Mouse (Mus musculus) midbrain, embryonic 14.5 days (tissue): ENCODE results near the gene Map3k13. TPM values are rescaled to one million over a fixed set of nuclear protein-coding genes. Genes with fewer than 3 reads are reported as not detected.

Source experiments
- ATAC-seq: fragments of 200-750 bp; cut with Nextera tagmentation; 2 replicates; pipeline ENCODE4 v1.8.0; 2017; ENCODE audit warnings: moderate number of reproducible peaks, moderate library complexity; ENCODE audit not compliant: low FRiP score, low TSS enrichment
- DNase-seq: peaks from one replicate; pipeline ENCODE4 v3.0.0-alpha.2; 2015
- H3K27ac ChIP-seq: fragments of 300-500 bp; sonication (generic); replicated peaks from 2 replicates; pipeline ENCODE4 v1.5.1; 2014; ENCODE audit warnings: mild to moderate bottlenecking, low read depth, low read length, moderate library complexity
- H3K27me3 ChIP-seq: fragments of 300-500 bp; sonication (generic); 2 replicates; pipeline ENCODE4 v1.6.1; 2014; ENCODE audit warnings: low read length, control low read depth, mixed read lengths; ENCODE audit not compliant: control insufficient read depth, insufficient read depth
- H3K36me3 ChIP-seq: fragments of 300-500 bp; sonication (generic); 2 replicates; pipeline ENCODE4 v1.6.1; 2014; ENCODE audit warnings: low read length, control low read depth; ENCODE audit not compliant: control insufficient read depth, insufficient read depth
- H3K4me1 ChIP-seq: fragments of 300-500 bp; sonication (generic); 2 replicates; pipeline ENCODE4 v1.6.1; 2014; ENCODE audit warnings: mild to moderate bottlenecking, antibody characterized with exemption, low read length, control low read depth; ENCODE audit not compliant: control insufficient read depth, insufficient read depth
- H3K4me2 ChIP-seq: fragments of 300-500 bp; sonication (generic); 2 replicates; pipeline ENCODE4 v1.6.1; 2014; ENCODE audit warnings: mild to moderate bottlenecking, low read length, moderate library complexity
- H3K4me3 ChIP-seq: fragments of 300-500 bp; sonication (generic); replicated peaks from 2 replicates; pipeline ENCODE4 v1.5.1; 2014; ENCODE audit warnings: low read depth, low read length
- H3K9ac ChIP-seq: fragments of 300-500 bp; sonication (generic); replicated peaks from 2 replicates; pipeline ENCODE4 v1.6.1; 2014; ENCODE audit warnings: mild to moderate bottlenecking, low read length, moderate library complexity
- H3K9me3 ChIP-seq: fragments of 300-500 bp; sonication (generic); 2 replicates; pipeline ENCODE4 v1.6.1; 2016; ENCODE audit warnings: low read length, control low read depth, mixed read lengths; ENCODE audit not compliant: control insufficient read depth
- WGBS: fragments of 180-500 bp; shearing (Covaris S2); extraction: QIAGEN DNeasy Blood & Tissue Kit; methylation state at CpG from one replicate; pipeline ENCODE4 v1.1.7; 2014; 5-methylcytosine and 5-hydroxymethylcytosine counted together
- polyA plus RNA-seq: library from polyadenylated mRNA; unstranded; fragments of >200 nt; fragmentation: Nextera tagmentation; extraction: Ambion mirVana; gene quantifications from 2 replicates; pipeline ENCODE4 v1.2.1, GENCODE M21; 2014

Map3k13 gene
- 6.6 and 9.3 TPM in 2 replicates for polyA plus RNA-seq

DNA sequence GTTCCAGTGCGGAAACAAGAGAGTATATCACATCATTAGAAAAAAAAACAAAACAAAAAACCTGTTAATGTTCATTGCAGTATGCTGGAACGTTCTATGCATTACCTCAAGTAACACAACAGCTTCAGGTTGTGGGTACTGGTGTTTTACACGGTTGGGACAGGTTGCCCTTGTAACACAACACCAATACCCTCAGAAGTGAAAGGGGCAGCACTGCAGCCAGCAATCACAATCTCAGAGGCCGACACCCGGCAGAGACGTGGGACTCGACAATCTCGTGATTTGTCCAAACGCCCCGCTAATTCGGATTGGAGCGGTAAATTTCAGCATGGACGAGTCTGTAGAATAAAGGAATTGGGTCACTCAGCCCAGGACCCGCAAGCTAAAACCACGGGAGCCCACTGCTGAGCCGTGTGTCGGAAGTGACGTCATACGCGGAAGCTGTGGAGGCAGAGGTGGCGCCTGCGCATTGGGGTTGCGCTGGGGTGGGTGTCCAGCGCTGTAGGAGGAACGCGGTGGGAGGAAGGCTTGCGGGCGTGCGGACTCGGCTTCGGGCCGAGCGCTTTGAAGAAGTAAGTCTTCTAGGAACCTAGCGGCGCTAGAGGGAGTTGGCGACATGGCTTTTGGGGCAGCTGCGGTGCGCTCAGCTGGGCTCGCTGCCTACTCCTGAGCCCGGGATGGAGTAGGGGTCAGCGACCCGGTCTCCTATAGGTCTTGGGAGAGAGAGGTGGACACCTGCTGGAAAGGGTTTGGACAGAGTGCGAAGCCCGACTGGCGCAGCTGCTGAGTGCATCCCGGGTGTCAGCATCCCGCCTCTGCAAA lies at the start of gene Map3k13:
Gene Map3k13 (plus strand): TSS at position 472 of the 822 bp plus-strand sequence.
- peak; percentile 98 for ATAC-seq
- 2% methylated on average over 47 of the region's 47 CpGs for WGBS
- peak within 1 kb of the TSS; percentile 87 for H3K4me3 ChIP-seq
- peak within 1 kb of the TSS; percentile 77 for H3K4me2 ChIP-seq
- peak within 1 kb of the TSS; percentile 88 for H3K27ac ChIP-seq
- H3K4me1 ChIP-seq: peaks cover 9% of the 10 kb centered on the region
- DNase-seq: peak; percentile 99
- H3K9ac ChIP-seq: peak within 1 kb of the TSS; percentile 78
- H3K9me3 ChIP-seq: no peaks in the 10 kb centered on the region
- H3K36me3 ChIP-seq: peaks cover under 1% of the 10 kb centered on the region
- no peaks in the 10 kb centered on the region for H3K27me3 ChIP-seq

DNA sequence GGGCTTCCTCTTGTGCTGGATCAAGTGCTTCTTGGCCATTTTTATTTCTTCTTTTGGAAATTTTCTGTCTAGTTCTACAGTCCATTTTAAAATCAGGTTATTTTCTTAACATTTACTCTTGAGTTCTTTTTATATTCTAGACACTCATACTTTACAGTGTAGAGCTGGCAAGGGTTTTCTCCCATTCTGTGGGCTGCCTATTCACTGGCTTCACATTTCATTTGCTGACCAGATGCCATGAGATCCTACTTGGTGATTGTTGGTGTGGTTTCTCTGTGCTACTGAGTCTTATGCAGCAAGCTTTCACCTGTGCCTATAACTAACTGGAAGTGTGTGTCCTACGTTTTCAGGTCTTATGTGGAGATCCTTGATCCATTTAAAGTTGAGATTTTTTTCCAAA lies 35.7 kb upstream of the Map3k13 start:
- H3K9ac ChIP-seq: no peak overlapping the region
- H3K4me1 ChIP-seq: no peaks in the 10 kb centered on the region
- H3K36me3 ChIP-seq: no peaks in the 10 kb centered on the region
- H3K9me3 ChIP-seq: no peaks in the 10 kb centered on the region
- no peak for ATAC-seq
- 92% methylated on average over 1 of the region's 1 CpGs for WGBS
- DNase-seq: no peak
- H3K4me2 ChIP-seq: no peak overlapping the region
- H3K27ac ChIP-seq: no peak overlapping the region
- H3K27me3 ChIP-seq: no peaks in the 10 kb centered on the region
- H3K4me3 ChIP-seq: no peak overlapping the region

DNA sequence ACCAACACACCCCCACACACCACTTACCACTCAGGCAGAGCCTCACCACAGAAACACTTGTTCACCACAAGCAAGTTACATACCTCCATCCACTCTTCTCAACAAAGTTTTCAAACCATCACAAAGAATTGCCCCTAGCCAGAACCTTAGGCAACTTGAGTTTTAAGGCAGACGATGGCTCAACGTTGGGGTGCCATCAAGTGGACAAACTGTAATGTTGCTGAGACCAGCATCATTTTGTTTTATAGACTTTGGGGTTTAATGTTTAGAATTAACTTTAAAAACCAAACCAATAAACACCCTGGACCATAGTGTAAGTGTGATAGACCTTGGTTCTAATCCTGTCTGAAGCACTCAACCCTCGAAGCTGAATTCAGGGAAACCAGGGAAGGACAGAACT lies 25.9 kb upstream of the Map3k13 start:
- Histone ChIP-seq H3K4me1 (no peaks in the 10 kb centered on the region), H3K27ac (no peak overlapping the region), H3K27me3 (no peaks in the 10 kb centered on the region), H3K9ac (no peak overlapping the region), H3K4me2 (no peak overlapping the region), H3K4me3 (no peak overlapping the region), H3K9me3 (no peaks in the 10 kb centered on the region), H3K36me3 (no peaks in the 10 kb centered on the region)
- ATAC-seq (no peak), DNase-seq (peak; percentile 26)
- 74% methylated on average over 3 of the region's 3 CpGs for WGBS

DNA sequence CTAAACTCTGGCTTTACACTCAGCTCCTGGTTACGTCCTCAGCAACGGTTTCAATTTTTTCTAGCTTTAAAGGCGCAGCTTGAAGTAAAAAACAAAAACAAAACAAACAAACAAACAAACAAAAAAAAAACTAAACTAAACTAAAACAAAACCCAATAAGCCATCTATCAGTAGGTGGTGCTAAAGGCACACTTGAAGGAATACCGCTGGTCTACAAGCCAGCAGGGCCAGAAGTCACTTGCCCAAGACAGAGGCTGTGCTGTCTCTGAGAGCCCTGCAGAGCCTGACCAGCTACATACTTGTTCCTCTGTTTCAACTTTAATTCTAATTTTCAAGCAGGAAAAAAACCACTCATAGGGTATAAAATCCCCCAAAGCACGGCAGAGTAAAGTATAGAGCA lies 24.5 kb upstream of the Map3k13 start:
- peak; percentile 36 for DNase-seq
- WGBS: 80% methylated on average over 5 of the region's 5 CpGs
- H3K4me1 ChIP-seq: no peaks in the 10 kb centered on the region
- H3K27me3 ChIP-seq: no peaks in the 10 kb centered on the region
- no peaks in the 10 kb centered on the region for H3K36me3 ChIP-seq
- ATAC-seq: no peak
- no peak overlapping the region for H3K27ac ChIP-seq
- H3K9ac ChIP-seq: no peak overlapping the region
- no peak overlapping the region for H3K4me3 ChIP-seq
- no peaks in the 10 kb centered on the region for H3K9me3 ChIP-seq
- no peak overlapping the region for H3K4me2 ChIP-seq

DNA sequence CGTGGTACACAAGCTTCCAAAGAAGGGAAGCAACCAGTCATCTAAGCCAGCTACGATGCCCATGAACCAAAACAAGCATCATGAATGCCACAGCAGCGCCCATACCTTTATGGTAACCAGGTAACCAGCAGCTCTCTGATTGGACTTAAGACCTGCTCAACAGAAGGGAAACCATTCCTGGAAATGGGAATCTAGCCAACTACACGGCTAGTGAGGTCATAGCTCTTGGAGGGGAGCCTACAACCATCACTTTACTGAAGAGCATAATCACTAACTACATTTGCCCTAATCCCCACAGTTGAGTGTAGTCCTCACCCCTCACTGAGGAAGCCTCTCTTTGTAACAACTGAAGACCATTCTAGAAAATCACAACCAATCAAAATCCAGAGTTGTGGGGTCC lies 19.4 kb upstream of the Map3k13 start:
- H3K27me3 ChIP-seq: no peaks in the 10 kb centered on the region
- no peaks in the 10 kb centered on the region for H3K36me3 ChIP-seq
- DNase-seq: no peak
- 85% methylated on average over 4 of the region's 4 CpGs for WGBS
- H3K27ac ChIP-seq: no peak overlapping the region
- no peak overlapping the region for H3K4me3 ChIP-seq
- no peaks in the 10 kb centered on the region for H3K4me1 ChIP-seq
- H3K4me2 ChIP-seq: no peak overlapping the region
- no peak for ATAC-seq
- H3K9ac ChIP-seq: no peak overlapping the region
- H3K9me3 ChIP-seq: no peaks in the 10 kb centered on the region

DNA sequence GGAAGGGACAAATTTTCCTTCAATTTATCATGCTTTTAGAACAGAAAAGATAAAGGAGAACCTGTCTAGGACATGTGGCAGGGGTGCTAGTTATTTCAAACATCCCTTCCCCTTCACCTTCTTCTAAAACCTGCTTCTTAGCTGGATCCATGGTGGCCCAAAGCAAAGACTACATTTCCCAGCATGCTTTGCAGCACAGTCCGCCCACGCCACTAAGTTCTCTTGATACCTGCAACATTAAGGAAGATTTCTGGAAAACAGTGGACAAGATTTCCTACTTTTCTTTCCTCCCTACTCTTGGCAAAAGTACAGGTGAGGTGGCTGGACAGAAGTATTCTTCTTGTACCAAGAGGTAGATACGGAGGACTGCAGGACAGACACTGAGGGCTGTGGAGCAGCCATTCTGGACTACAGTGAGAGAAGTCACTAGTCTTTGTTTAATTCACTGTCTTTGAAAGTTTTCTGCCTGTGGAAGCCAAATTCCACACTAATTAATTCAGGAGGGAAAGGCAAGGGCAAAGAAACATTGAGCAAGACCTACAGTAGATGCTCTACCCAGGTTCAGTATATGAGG lies 15.8 kb upstream of the Map3k13 start:
- no peak overlapping the region for H3K9ac ChIP-seq
- H3K4me3 ChIP-seq: peak overlapping the region; percentile 22; the same call in 1 of the 2 replicates
- H3K27ac ChIP-seq: no peak overlapping the region
- no peaks in the 10 kb centered on the region for H3K9me3 ChIP-seq
- peak overlapping the region; percentile 37 for H3K4me2 ChIP-seq
- no peaks in the 10 kb centered on the region for H3K36me3 ChIP-seq
- WGBS: 43% methylated on average over 3 of the region's 3 CpGs
- no peak for ATAC-seq
- H3K4me1 ChIP-seq: no peaks in the 10 kb centered on the region
- peak; percentile 69 for DNase-seq
- H3K27me3 ChIP-seq: no peaks in the 10 kb centered on the region

DNA sequence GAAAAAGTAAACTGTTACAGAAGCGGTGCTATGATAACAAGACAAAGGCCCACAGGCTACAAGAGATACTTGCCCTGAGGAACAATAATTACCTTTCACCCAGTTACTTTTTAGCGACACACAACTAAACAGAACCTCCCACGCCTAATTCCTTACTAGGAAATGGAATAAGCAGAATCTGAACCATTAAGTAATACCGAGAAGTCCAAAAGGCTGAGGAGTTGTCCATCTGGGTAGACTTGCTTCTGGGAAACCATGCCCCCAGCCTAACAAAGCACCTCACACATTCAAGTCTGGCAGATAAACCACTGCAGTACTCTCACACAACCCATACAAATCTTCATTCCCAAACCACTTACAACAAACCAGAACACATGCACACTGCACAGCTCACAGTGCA lies 15.0 kb upstream of the Map3k13 start:
- Histone ChIP-seq H3K4me3 (no peak overlapping the region), H3K27me3 (no peaks in the 10 kb centered on the region), H3K4me2 (no peak overlapping the region), H3K36me3 (no peaks in the 10 kb centered on the region), H3K27ac (no peak overlapping the region), H3K9ac (no peak overlapping the region), H3K9me3 (no peaks in the 10 kb centered on the region), H3K4me1 (no peaks in the 10 kb centered on the region)
- no peak for DNase-seq
- WGBS: 91% methylated on average over 4 of the region's 4 CpGs
- no peak for ATAC-seq

DNA sequence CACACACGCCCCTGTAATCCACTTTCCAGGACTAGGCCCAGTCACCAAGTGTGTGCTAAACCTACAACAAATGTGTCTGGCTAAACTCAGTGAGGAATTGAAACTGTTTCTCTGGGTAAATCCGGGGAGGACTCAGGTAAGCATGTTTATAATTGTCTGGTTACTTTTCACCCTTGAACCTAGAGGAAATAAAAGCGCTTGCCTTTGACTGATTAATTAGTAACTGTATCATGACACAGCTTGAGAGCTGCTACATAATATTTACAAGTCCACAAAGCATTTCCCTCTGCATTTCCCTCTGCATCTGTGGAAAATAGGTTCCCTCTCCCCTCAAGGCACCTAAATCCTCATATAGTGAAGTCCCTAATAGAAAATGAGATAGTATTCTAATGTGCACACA lies 12.9 kb upstream of the Map3k13 start:
- Histone ChIP-seq H3K9me3 (no peaks in the 10 kb centered on the region), H3K4me3 (no peak overlapping the region), H3K4me1 (no peaks in the 10 kb centered on the region), H3K27me3 (no peaks in the 10 kb centered on the region), H3K36me3 (no peaks in the 10 kb centered on the region), H3K4me2 (no peak overlapping the region), H3K27ac (no peak overlapping the region), H3K9ac (no peak overlapping the region)
- ATAC-seq (no peak), DNase-seq (no peak)
- WGBS: 72% methylated on average over 3 of the region's 3 CpGs

DNA sequence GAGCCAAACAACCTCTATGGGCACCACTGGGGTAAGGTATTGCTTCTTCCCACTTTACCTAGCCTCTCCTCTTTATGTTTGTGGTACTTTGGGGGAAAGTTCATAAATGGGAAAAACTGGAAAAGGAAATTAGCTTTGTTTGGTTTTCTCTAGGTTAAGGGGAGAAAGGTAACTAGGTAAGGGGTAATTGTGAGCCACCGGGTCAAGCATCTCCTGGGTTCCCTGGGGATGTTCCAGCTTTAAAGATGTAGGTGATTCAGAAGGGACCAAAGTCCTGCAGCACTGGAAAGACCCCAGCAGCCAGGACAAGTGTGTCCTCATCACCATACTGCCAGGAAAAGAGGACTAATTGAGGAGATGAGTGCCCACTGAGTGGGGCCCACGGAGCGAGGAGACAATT lies 12.3 kb upstream of the Map3k13 start:
- WGBS: 88% methylated on average over 3 of the region's 3 CpGs
- no peaks in the 10 kb centered on the region for H3K9me3 ChIP-seq
- no peak for ATAC-seq

More for the DNA sequence above, 12.3 kb upstream of the Map3k13 start:
- Histone ChIP-seq H3K9ac (no peak overlapping the region), H3K27me3 (no peaks in the 10 kb centered on the region), H3K4me2 (no peak overlapping the region), H3K4me1 (peaks cover under 1% of the 10 kb centered on the region; the same call in 1 of the 2 replicates), H3K27ac (no peak overlapping the region), H3K36me3 (no peaks in the 10 kb centered on the region), H3K4me3 (no peak overlapping the region)
- DNase-seq: no peak
